Mouse (Mus musculus): ENCODE results near the gene Borcs8. TPM values are rescaled to one million over a fixed set of nuclear protein-coding genes. Genes with fewer than 3 reads are reported as not detected.

Gene Borcs8
- polyA plus RNA-seq, 1 experiment from 2014 or later = 60.0 TPM

DNA sequence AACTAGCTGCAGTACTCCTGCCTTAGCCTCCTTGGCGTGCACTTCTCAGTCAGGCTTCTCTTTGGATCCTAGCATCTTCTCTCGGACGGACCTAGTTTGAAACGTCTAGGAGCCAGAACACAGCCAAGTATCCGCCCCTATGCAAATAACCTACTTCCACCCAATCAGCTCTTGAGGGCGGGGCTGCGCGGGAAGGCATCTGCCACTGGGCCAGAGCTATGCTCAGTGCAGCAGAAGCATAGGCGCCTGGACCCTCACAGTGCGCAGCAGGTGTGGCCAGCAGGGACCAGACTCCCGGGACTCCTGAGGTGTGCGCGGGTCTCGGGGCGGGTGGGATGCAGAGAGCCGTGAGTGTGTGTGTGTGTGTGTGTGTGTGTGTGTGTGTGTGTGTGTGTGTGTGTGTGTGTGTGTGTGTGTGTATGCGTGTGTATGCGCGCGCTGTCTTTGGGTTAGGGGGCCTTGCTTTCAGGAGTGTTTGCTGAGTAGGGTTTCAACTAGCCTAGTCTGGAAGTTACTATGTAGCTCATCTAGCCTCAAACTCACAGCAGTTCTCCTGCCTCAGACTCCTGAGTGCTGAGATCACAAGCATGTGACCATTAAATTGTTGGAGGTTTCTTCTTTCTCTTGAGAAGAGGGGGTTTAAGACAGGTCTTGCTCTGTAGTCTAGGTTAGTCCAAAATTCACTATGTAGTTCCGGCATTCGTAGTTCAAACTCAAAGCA is 13.4 kb downstream of the Borcs8 start:
- peak overlapping the region; percentile 34 for H3K4me2 ChIP-seq (ENCODE audit: low read length)
- WGBS = 14% methylated on average over 22 of the region's 22 CpGs
- no peaks in the 10 kb centered on the region for H3K9me3 ChIP-seq (ENCODE audit: control insufficient read depth, low read length)
- no peaks in the 10 kb centered on the region for H3K36me3 ChIP-seq (ENCODE audit: control insufficient read depth, insufficient read depth)
- no peak overlapping the region for H3K9ac ChIP-seq (replicated peaks; ENCODE audit: low read depth, low read length)
- H3K27ac ChIP-seq (ENCODE audit: low read length) = no peak overlapping the region
- peak; percentile 97 for ATAC-seq
- H3K4me3 ChIP-seq (replicated peaks; ENCODE audit: low read length) = no peak overlapping the region
- H3K27me3 ChIP-seq (replicated peaks; ENCODE audit: control insufficient read depth, insufficient read depth, low read length) = no peaks in the 10 kb centered on the region
- H3K4me1 ChIP-seq (replicated peaks; ENCODE audit: control insufficient read depth, insufficient read depth, low read length) = peaks cover 4% of the 10 kb centered on the region

DNA sequence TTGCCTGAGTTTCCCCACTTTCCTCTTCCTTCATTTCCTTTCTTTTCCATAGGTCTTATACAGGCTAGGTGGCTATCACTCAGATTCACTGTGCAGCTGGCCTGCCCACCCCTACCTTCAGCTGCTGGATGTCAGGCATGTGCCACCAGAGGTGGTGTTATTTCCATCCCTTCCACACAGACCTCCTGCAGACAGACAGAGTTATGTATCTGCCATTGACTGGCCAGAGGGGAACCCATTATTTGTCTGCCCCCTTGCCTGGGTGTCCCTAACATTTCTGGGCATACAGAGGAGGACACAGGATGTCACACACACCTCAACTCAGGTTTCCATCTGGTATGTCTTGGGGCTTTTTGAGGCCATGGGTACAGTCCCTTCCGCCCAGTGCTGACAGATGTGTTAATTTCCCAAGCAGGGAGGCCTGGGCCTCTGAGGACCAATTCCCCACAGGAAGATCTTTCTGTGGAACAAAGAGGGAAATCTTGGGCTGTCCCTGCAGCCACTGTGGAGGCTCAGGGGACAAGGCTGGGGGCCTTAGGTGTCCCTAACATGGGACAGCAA is 18.0 kb downstream of the Borcs8 start:
- WGBS = 95% methylated on average over 1 of the region's 1 CpGs
- H3K4me1 ChIP-seq (replicated peaks; ENCODE audit: control insufficient read depth, insufficient read depth, low read length) = peaks cover 7% of the 10 kb centered on the region
- no peak for ATAC-seq

DNA sequence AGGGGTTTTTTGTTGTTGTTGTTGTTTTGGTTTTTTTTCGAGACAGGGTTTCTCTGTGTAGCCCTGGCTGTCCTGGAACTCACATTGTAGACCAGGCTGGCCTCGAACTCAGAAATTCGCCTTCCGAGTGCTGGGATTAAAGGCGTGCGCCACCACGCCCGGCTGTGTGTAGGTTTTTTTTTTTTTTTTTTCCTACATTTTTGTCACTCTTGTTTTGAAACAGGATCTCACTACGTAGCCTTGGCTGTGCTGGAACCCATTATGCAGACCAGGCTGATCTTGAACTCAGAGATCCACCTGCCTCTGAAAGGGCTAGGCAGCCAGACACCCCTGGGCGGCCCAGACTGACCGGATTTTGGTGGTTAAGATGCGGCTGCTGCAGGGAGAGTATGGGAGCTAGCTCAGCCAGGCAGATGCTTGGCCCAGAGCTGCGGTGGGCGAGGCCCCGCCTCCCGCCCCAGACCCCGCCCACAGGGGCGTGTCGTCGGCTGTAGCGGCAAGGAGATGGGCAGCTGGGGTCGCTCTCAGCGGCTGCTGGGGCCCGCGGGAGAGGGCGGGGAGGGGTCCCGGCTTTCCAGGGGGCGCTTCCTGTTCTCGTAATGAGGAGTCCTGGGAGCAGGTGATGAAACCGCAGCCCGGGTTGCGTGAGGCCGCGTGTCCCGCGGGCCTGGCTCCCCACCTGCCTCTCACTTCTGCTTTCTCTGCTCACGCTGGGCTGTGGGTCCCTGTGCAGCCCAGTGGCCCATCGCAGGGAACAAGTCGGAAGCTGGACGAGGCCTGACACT is 19.0 kb downstream of the Borcs8 start:
- WGBS = 13% methylated on average over 38 of the region's 40 CpGs
- no peak overlapping the region for H3K27ac ChIP-seq (ENCODE audit: low read length)
- no peaks in the 10 kb centered on the region for H3K9me3 ChIP-seq (ENCODE audit: control insufficient read depth, low read length)
- H3K27me3 ChIP-seq (replicated peaks; ENCODE audit: control insufficient read depth, insufficient read depth, low read length) = no peaks in the 10 kb centered on the region
- H3K36me3 ChIP-seq (ENCODE audit: control insufficient read depth, insufficient read depth) = no peaks in the 10 kb centered on the region
- H3K4me2 ChIP-seq (ENCODE audit: low read length) = peak overlapping the region; percentile 59
- H3K4me3 ChIP-seq (replicated peaks; ENCODE audit: low read length) = peak overlapping the region; percentile 52
- peak overlapping the region; percentile 65 for H3K9ac ChIP-seq (replicated peaks; ENCODE audit: low read depth, low read length)
- peaks cover 3% of the 10 kb centered on the region; the same call in 1 of the 2 replicates for H3K4me1 ChIP-seq (replicated peaks; ENCODE audit: control insufficient read depth, insufficient read depth, low read length)
- ATAC-seq = peak; percentile 97

More for the DNA sequence above, 18.0 kb downstream of the Borcs8 start:
- Histone ChIP-seq H3K36me3 (ENCODE audit: control insufficient read depth, insufficient read depth) (no peaks in the 10 kb centered on the region), H3K9ac (replicated peaks; ENCODE audit: low read depth, low read length) (no peak overlapping the region), H3K9me3 (ENCODE audit: control insufficient read depth, low read length) (no peaks in the 10 kb centered on the region), H3K4me2 (ENCODE audit: low read length) (no peak overlapping the region), H3K27ac (ENCODE audit: low read length) (no peak overlapping the region), H3K4me3 (replicated peaks; ENCODE audit: low read length) (no peak overlapping the region), H3K27me3 (replicated peaks; ENCODE audit: control insufficient read depth, insufficient read depth, low read length) (no peaks in the 10 kb centered on the region)

DNA sequence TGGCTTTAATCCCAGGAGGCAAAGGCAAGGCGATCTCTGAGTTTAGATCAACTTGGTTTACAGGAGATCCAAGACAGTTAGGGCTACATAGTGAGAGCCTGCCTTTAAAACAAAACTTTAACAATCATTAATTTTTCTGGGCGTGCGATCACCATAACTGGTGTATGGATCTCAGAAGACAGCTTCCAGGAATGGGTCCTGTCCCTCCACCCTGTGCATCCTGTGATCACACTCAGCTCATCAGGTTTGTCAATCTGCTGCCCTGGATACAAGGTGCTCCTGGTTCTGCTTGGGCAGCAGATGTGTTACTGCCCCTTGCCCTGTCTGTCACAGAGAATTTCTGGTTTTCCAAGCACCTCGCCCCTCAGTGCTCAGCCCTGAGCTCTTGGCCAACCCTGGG is 19.9 kb downstream of the Borcs8 start:
- Histone ChIP-seq H3K4me2 (ENCODE audit: low read length) (no peak overlapping the region), H3K4me1 (replicated peaks; ENCODE audit: control insufficient read depth, insufficient read depth, low read length) (peaks cover 3% of the 10 kb centered on the region; the same call in 1 of the 2 replicates), H3K36me3 (ENCODE audit: control insufficient read depth, insufficient read depth) (no peaks in the 10 kb centered on the region), H3K9me3 (ENCODE audit: control insufficient read depth, low read length) (no peaks in the 10 kb centered on the region), H3K9ac (replicated peaks; ENCODE audit: low read depth, low read length) (no peak overlapping the region), H3K27me3 (replicated peaks; ENCODE audit: control insufficient read depth, insufficient read depth, low read length) (no peaks in the 10 kb centered on the region), H3K4me3 (replicated peaks; ENCODE audit: low read length) (no peak overlapping the region), H3K27ac (ENCODE audit: low read length) (no peak overlapping the region)
- 85% methylated on average over 4 of the region's 4 CpGs for WGBS
- ATAC-seq = no peak

DNA sequence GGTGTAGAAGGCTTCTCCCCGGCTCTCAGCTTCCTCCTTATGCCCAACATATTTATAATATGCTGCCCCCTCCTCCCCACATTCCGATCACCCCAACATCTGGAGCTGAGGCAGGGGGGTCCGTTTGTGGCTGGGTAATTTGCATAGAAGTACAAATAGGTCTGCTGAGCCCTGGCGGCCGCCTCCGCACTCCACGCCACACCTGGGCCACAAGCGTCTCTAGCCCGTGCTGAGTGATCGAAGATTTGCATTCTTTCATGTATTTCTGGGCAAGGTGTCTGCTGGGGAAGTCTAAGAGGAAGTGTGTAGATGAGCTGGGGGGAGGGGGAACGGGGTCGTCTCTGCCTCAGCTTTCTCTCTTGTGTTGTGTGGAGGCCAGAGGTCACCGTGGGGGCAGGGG is 20.7 kb downstream of the Borcs8 start:
- no peak overlapping the region for H3K4me2 ChIP-seq (ENCODE audit: low read length)
- WGBS = 69% methylated on average over 13 of the region's 13 CpGs
- ATAC-seq = no peak
- no peak overlapping the region for H3K27ac ChIP-seq (ENCODE audit: low read length)
- no peak overlapping the region for H3K4me3 ChIP-seq (replicated peaks; ENCODE audit: low read length)
- H3K9ac ChIP-seq (replicated peaks; ENCODE audit: low read depth, low read length) = no peak overlapping the region
- H3K4me1 ChIP-seq (replicated peaks; ENCODE audit: control insufficient read depth, insufficient read depth, low read length) = peaks cover 3% of the 10 kb centered on the region; the same call in 1 of the 2 replicates
- H3K27me3 ChIP-seq (replicated peaks; ENCODE audit: control insufficient read depth, insufficient read depth, low read length) = no peaks in the 10 kb centered on the region
- no peaks in the 10 kb centered on the region for H3K9me3 ChIP-seq (ENCODE audit: control insufficient read depth, low read length)
- H3K36me3 ChIP-seq (ENCODE audit: control insufficient read depth, insufficient read depth) = no peaks in the 10 kb centered on the region

DNA sequence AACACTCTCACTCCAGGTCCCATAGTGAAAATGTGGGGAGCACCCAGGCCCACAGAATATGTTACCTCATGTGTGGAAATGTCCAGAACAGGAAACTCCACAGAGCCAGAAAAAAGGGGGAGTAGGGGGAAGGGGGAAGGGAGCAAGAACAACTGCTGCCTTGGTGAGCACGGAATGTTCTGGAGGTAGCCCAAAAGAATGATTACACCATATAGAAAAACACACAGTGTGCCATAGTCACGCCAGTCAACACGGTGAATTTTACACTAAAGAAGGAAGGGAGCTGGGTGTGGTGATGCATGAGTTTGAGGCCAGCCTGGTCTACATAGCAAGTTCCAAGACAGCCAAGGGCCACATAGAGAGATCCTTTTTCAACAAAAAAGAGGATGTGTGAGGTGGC is 24.0 kb downstream of the Borcs8 start:
- H3K9ac ChIP-seq (replicated peaks; ENCODE audit: low read depth, low read length) = no peak overlapping the region
- H3K4me1 ChIP-seq (replicated peaks; ENCODE audit: control insufficient read depth, insufficient read depth, low read length) = peaks cover 9% of the 10 kb centered on the region
- H3K27me3 ChIP-seq (replicated peaks; ENCODE audit: control insufficient read depth, insufficient read depth, low read length) = no peaks in the 10 kb centered on the region
- no peak overlapping the region for H3K4me3 ChIP-seq (replicated peaks; ENCODE audit: low read length)
- no peak for ATAC-seq
- no peaks in the 10 kb centered on the region for H3K36me3 ChIP-seq (ENCODE audit: control insufficient read depth, insufficient read depth)
- WGBS = 79% methylated on average over 3 of the region's 3 CpGs
- H3K27ac ChIP-seq (ENCODE audit: low read length) = no peak overlapping the region
- no peak overlapping the region for H3K4me2 ChIP-seq (ENCODE audit: low read length)
- no peaks in the 10 kb centered on the region for H3K9me3 ChIP-seq (ENCODE audit: control insufficient read depth, low read length)

DNA sequence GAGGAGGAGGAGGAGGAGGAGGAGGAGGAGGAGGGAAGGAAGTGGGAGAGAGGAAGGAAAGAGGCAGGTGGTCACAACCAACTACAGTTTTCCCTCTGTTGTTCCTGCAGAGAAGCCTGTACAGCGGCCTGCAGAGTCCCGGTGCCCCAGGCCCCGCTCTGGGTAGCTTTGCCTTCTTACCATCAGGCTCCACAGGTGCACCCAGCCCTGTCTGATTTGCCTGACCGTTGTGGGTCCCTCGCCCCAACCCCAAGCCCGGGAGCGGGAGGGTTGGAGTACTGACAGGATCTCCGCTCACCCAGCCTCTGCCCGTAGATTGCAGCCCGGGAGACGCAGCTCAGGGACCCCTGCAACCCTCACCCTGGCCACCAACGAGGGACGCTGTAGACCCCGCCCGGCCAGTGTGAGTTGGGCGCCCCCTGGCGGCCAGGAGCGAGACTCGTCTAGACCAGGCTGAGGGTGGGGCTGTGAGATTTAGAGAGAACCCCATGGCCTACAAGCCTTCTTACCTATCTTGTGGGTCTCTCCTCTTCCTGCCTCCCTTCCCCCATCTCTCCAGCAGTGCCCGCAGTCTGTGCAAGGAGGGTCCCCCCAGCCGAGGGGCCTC is 27.3 kb downstream of the Borcs8 start:
- Histone ChIP-seq H3K4me3 (replicated peaks; ENCODE audit: low read length) (peak overlapping the region; percentile 16), H3K9ac (replicated peaks; ENCODE audit: low read depth, low read length) (peak overlapping the region; percentile 50), H3K4me2 (ENCODE audit: low read length) (peak overlapping the region; percentile 47), H3K9me3 (ENCODE audit: control insufficient read depth, low read length) (no peaks in the 10 kb centered on the region), H3K4me1 (replicated peaks; ENCODE audit: control insufficient read depth, insufficient read depth, low read length) (peaks cover 9% of the 10 kb centered on the region), H3K27ac (ENCODE audit: low read length) (no peak overlapping the region), H3K36me3 (ENCODE audit: control insufficient read depth, insufficient read depth) (no peaks in the 10 kb centered on the region), H3K27me3 (replicated peaks; ENCODE audit: control insufficient read depth, insufficient read depth, low read length) (no peaks in the 10 kb centered on the region)
- WGBS = 2% methylated on average over 21 of the region's 21 CpGs
- ATAC-seq = peak; percentile 82

DNA sequence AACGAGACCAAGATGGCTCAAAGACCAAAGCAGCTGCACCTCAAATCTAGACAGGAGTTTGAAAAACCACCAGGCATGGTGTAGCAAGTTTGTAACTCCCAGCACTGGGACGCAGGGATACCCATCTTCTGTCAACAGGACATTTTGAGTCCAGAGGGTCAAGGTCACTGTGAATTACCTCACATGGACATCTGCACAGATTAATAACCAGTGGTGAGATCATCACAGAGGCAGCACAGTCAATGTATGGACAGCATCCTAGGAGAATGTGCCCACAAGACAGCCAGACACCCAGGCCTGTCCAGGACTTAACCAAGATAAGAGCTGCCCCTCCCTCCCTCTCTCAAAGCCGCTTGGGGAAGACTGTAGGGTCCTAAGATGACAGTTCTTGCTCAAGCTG is 30.8 kb downstream of the Borcs8 start:
- H3K4me3 ChIP-seq (replicated peaks; ENCODE audit: low read length) = no peak overlapping the region
- 87% methylated on average over 3 of the region's 3 CpGs for WGBS

DNA sequence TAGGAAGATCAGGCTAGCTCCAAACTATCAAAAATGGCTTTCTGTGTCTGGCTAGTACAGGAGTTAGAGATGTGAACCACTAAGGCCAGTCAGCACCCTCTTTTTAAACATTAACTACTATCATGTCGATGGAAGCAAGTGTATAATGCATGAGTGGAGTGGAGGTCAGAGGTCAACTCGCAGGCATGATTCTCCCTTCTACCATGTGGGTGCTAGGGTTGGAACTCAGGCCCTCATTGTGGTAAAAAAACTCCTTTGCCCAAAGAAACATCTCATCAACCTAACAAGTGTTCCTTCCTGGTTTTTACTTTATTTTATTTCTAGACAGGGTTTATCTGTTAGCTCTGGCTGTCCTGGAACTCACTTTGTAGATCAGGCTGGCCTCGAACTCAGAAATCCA is 31.4 kb downstream of the Borcs8 start:
- Histone ChIP-seq H3K4me3 (replicated peaks; ENCODE audit: low read length) (no peak overlapping the region), H3K9me3 (ENCODE audit: control insufficient read depth, low read length) (no peaks in the 10 kb centered on the region), H3K4me1 (replicated peaks; ENCODE audit: control insufficient read depth, insufficient read depth, low read length) (peaks cover 30% of the 10 kb centered on the region), H3K36me3 (ENCODE audit: control insufficient read depth, insufficient read depth) (no peaks in the 10 kb centered on the region), H3K4me2 (ENCODE audit: low read length) (no peak overlapping the region), H3K27me3 (replicated peaks; ENCODE audit: control insufficient read depth, insufficient read depth, low read length) (no peaks in the 10 kb centered on the region), H3K9ac (replicated peaks; ENCODE audit: low read depth, low read length) (no peak overlapping the region), H3K27ac (ENCODE audit: low read length) (no peak overlapping the region)
- WGBS = 82% methylated on average over 3 of the region's 3 CpGs
- ATAC-seq = no peak

More for the DNA sequence above, 30.8 kb downstream of the Borcs8 start:
- H3K36me3 ChIP-seq (ENCODE audit: control insufficient read depth, insufficient read depth) = no peaks in the 10 kb centered on the region
- H3K4me1 ChIP-seq (replicated peaks; ENCODE audit: control insufficient read depth, insufficient read depth, low read length) = peaks cover 30% of the 10 kb centered on the region
- no peak overlapping the region for H3K9ac ChIP-seq (replicated peaks; ENCODE audit: low read depth, low read length)
- no peaks in the 10 kb centered on the region for H3K27me3 ChIP-seq (replicated peaks; ENCODE audit: control insufficient read depth, insufficient read depth, low read length)
- no peak for ATAC-seq
- no peak overlapping the region for H3K27ac ChIP-seq (ENCODE audit: low read length)
- H3K9me3 ChIP-seq (ENCODE audit: control insufficient read depth, low read length) = no peaks in the 10 kb centered on the region
- no peak overlapping the region for H3K4me2 ChIP-seq (ENCODE audit: low read length)

Measured in forebrain, embryonic 16.5 days (tissue).